Mouse (Mus musculus) MEL (cell line): ENCODE data around the gene Plxnb1. TPM values are rescaled to one million over a fixed set of nuclear protein-coding genes. Genes with fewer than 3 reads are reported as not detected.
A peak's percentile ranks its signal among the peaks of the same experiment; 100 is the strongest.

Source experiments
- DNase-seq: peaks from one replicate; pipeline ENCODE4 v3.0.0; 2011; ENCODE audit warnings: low read depth, low spot score
- H3K27ac ChIP-seq: 2 replicates; pipeline ENCODE4 v1.5.1; 2012; ENCODE audit warnings: low read depth, mild to moderate bottlenecking, control low read depth, low read length, moderate library complexity; ENCODE audit not compliant: control insufficient read depth
- H3K27me3 ChIP-seq, 2 experiments: fragments of 150-350 bp in 1 of 2; sonication (generic) in 1 of 2; 2 replicates each; pipeline ENCODE4 v1.6.1; 2012; ENCODE audit warnings: low read length in 2 of 2, mild to moderate bottlenecking in 2 of 2, improper control_type of control experiment in 1 of 2, moderate library complexity in 1 of 2; ENCODE audit not compliant: insufficient read depth in 2 of 2, control insufficient read depth in 1 of 2
- H3K36me3 ChIP-seq, 2 experiments: 2 replicates each; pipeline ENCODE4 v1.6.1; 2012 to 2014; ENCODE audit warnings: low read length in 2 of 2, improper control_type of control experiment in 1 of 2, inconsistent platforms in 1 of 2, mild to moderate bottlenecking in 1 of 2; ENCODE audit not compliant: insufficient read depth in 2 of 2, control insufficient read depth in 1 of 2
- H3K4me1 ChIP-seq, 2 experiments: fragments of 150-350 bp in 1 of 2; sonication (generic) in 1 of 2; 2 replicates each; pipeline ENCODE4 v1.6.1; 2012; ENCODE audit warnings: low read length in 2 of 2, improper control_type of control experiment in 1 of 2, mild to moderate bottlenecking in 1 of 2; ENCODE audit not compliant: insufficient read depth in 2 of 2, control insufficient read depth in 1 of 2
- H3K4me3 ChIP-seq, 2 experiments: fragments of 150-350 bp in 1 of 2; sonication (generic) in 1 of 2; 2 replicates each; pipeline ENCODE4 v1.5.1; 2012; ENCODE audit warnings: low read depth in 2 of 2, low read length in 2 of 2, mild to moderate bottlenecking in 2 of 2, moderate library complexity in 2 of 2, control low read depth in 1 of 2, improper control_type of control experiment in 1 of 2; ENCODE audit not compliant: control insufficient read depth in 1 of 2, insufficient read depth in 1 of 2
- H3K79me2 ChIP-seq: 2 replicates; pipeline ENCODE4 v1.6.1; 2012; ENCODE audit warnings: mild to moderate bottlenecking, low read length, moderate library complexity; ENCODE audit not compliant: control insufficient read depth, poor library complexity, insufficient read depth
- H3K9ac ChIP-seq: 2 replicates; pipeline ENCODE4 v1.6.1; 2012; ENCODE audit warnings: low read depth, mild to moderate bottlenecking, control low read depth, low read length, moderate library complexity; ENCODE audit not compliant: control insufficient read depth, poor library complexity, severe bottlenecking
- H3K9me3 ChIP-seq: fragments of 150-350 bp; sonication (generic); replicated peaks from 2 replicates; pipeline ENCODE4 v1.6.1; 2012; ENCODE audit warnings: mild to moderate bottlenecking, low read length, improper control_type of control experiment, moderate library complexity; ENCODE audit not compliant: insufficient read depth
- BHLHE40 ChIP-seq: IDR thresholded peaks from 2 replicates; pipeline ENCODE4 v1.6.1; 2012; ENCODE audit warnings: low read depth, mild to moderate bottlenecking, inconsistent platforms, low read length, improper control_type of control experiment, borderline replicate concordance
- CHD1 ChIP-seq: IDR thresholded peaks from 2 replicates; pipeline ENCODE4 v1.6.1; 2012; ENCODE audit warnings: low read depth, mild to moderate bottlenecking, inconsistent platforms, low read length, improper control_type of control experiment
- CTCF ChIP-seq, 3 experiments: IDR thresholded peaks in 2 of 3; conservative IDR thresholded peaks in 1 of 3; 2 replicates each; pipeline ENCODE4 v1.5.1; 2011 to 2012; ENCODE audit warnings: low read length in 3 of 3, low read depth in 2 of 3, mild to moderate bottlenecking in 2 of 3, improper control_type of control experiment in 1 of 3, inconsistent platforms in 1 of 3, mixed read lengths in 1 of 3, moderate library complexity in 1 of 3; ENCODE audit not compliant: control insufficient read depth in 1 of 3, insufficient read depth in 1 of 3, poor library complexity in 1 of 3, severe bottlenecking in 1 of 3
- ELF1 ChIP-seq: IDR thresholded peaks from 2 replicates; pipeline ENCODE4 v1.6.1; 2014; ENCODE audit warnings: low read depth, mild to moderate bottlenecking, inconsistent platforms, low read length, improper control_type of control experiment, moderate library complexity
- GABPA ChIP-seq: IDR thresholded peaks from 2 replicates; pipeline ENCODE4 v1.6.1; 2012; ENCODE audit warnings: low read depth, mild to moderate bottlenecking, inconsistent platforms, low read length, improper control_type of control experiment, moderate library complexity
- GATA1 ChIP-seq: IDR thresholded peaks from 2 replicates; pipeline ENCODE4 v1.6.1; 2011; ENCODE audit warnings: low read depth, low read length, improper control_type of control experiment
- JUND ChIP-seq: IDR thresholded peaks from 2 replicates; pipeline ENCODE4 v1.6.1; 2011; ENCODE audit warnings: low read depth, mild to moderate bottlenecking, improper control_type of control experiment, low read length
- KAT2A ChIP-seq: conservative IDR thresholded peaks from 2 replicates; pipeline ENCODE4 v1.6.1; 2012; ENCODE audit warnings: low read depth, low read length, improper control_type of control experiment, inconsistent platforms
- MAFK ChIP-seq: IDR thresholded peaks from 2 replicates; pipeline ENCODE4 v1.6.1; 2011; ENCODE audit warnings: low read depth, mild to moderate bottlenecking, low read length, improper control_type of control experiment, borderline replicate concordance
- MAX ChIP-seq: IDR thresholded peaks from 2 replicates; pipeline ENCODE4 v1.6.1; 2011; ENCODE audit warnings: low read length, improper control_type of control experiment
- MAZ ChIP-seq: IDR thresholded peaks from 2 replicates; pipeline ENCODE4 v1.6.1; 2012; ENCODE audit warnings: low read depth, mild to moderate bottlenecking, inconsistent platforms, low read length, improper control_type of control experiment
- MYB ChIP-seq: IDR thresholded peaks from 2 replicates; pipeline ENCODE4 v1.6.1; 2011; ENCODE audit warnings: mild to moderate bottlenecking, low read depth, low read length, improper control_type of control experiment
- MYC ChIP-seq: IDR thresholded peaks from 2 replicates; pipeline ENCODE4 v1.6.1; 2011; ENCODE audit warnings: low read depth, mild to moderate bottlenecking, low read length, improper control_type of control experiment, moderate library complexity
- NELFE ChIP-seq: IDR thresholded peaks from 2 replicates; pipeline ENCODE4 v1.6.1; 2011; ENCODE audit warnings: low read depth, low read length, improper control_type of control experiment
- NRF1 ChIP-seq: IDR thresholded peaks from 2 replicates; pipeline ENCODE4 v1.6.1; 2014; ENCODE audit warnings: low read depth, mild to moderate bottlenecking, inconsistent platforms, low read length, improper control_type of control experiment, moderate library complexity; ENCODE audit not compliant: poor library complexity, insufficient read depth, severe bottlenecking
- POLR2A ChIP-seq, 2 experiments: IDR thresholded peaks; 2 replicates each; pipeline ENCODE4 v1.6.1; 2011 to 2012; ENCODE audit warnings: low read length in 2 of 2, mild to moderate bottlenecking in 2 of 2, control low read depth in 1 of 2, improper control_type of control experiment in 1 of 2, low read depth in 1 of 2, moderate library complexity in 1 of 2; ENCODE audit not compliant: control insufficient read depth in 1 of 2, insufficient read depth in 1 of 2, poor library complexity in 1 of 2
- SMC3 ChIP-seq: IDR thresholded peaks from 2 replicates; pipeline ENCODE4 v1.6.1; 2011; ENCODE audit warnings: low read depth, low read length, improper control_type of control experiment
- TBP ChIP-seq: IDR thresholded peaks from 2 replicates; pipeline ENCODE4 v1.8.0; 2011; ENCODE audit warnings: low read depth, low read length, improper control_type of control experiment
- UBTF ChIP-seq: IDR thresholded peaks from 2 replicates; pipeline ENCODE4 v1.6.1; 2012; ENCODE audit warnings: low read depth, mild to moderate bottlenecking, inconsistent platforms, low read length, improper control_type of control experiment, moderate library complexity, borderline replicate concordance; ENCODE audit not compliant: insufficient read depth
- USF1 ChIP-seq: IDR thresholded peaks from 2 replicates; pipeline ENCODE4 v1.6.1; 2014; ENCODE audit warnings: low read depth, mild to moderate bottlenecking, inconsistent platforms, low read length, improper control_type of control experiment, moderate library complexity
- ZC3H11A ChIP-seq: IDR thresholded peaks from 2 replicates; pipeline ENCODE4 v1.6.1; 2012; ENCODE audit warnings: low read depth, mild to moderate bottlenecking, inconsistent platforms, low read length, improper control_type of control experiment
- ZMIZ1 ChIP-seq: IDR thresholded peaks from 2 replicates; pipeline ENCODE4 v1.6.1; 2012; ENCODE audit warnings: low read depth, mild to moderate bottlenecking, inconsistent platforms, low read length, improper control_type of control experiment, moderate library complexity
- ZNF384 ChIP-seq: IDR thresholded peaks from 2 replicates; pipeline ENCODE4 v1.6.1; 2012; ENCODE audit warnings: low read depth, mild to moderate bottlenecking, inconsistent platforms, low read length, improper control_type of control experiment
- polyA plus RNA-seq, 2 experiments: library from polyadenylated mRNA; stranded (reverse) in 1 of 2; unstranded in 1 of 2; fragments of >175 nt in 1 of 2; fragments of >200 nt in 1 of 2; gene quantifications; 2 replicates each; pipeline versions ENCODE4 v1.2.1 to v1.2.4; 2012; ENCODE audit warnings: low replicate concordance in 2 of 2, low read depth in 1 of 2; ENCODE audit not compliant: insufficient read length in 2 of 2, insufficient read depth in 1 of 2, missing spikeins in 1 of 2
- total RNA-seq: library from RNA; depleted of rRNA; stranded (reverse); fragments of 300-350 nt; gene quantifications from 2 replicates; pipeline ENCODE4 v1.2.3, GENCODE M21; 2012

The Plxnb1 gene
- total and polyA plus RNA-seq, 3 experiments: 0.07 TPM; not detected in 2

GRCm38 (mm10) chr9:109128211-109128610 is 33.0 kb downstream of the Plxnb1 start:
- Histone ChIP-seq H3K4me1 (peaks cover 0 to 8% of the 10 kb centered on the region in 2 experiments; a peak in 3 of 4 replicates), H3K9ac (no peak overlapping the region), H3K36me3 (peaks cover 0 to 2% of the 10 kb centered on the region in 2 experiments; a peak in 2 of 4 replicates), H3K9me3 (no peaks in the 10 kb centered on the region), H3K27me3 (peaks cover 0 to 3% of the 10 kb centered on the region in 2 experiments; a peak in 2 of 4 replicates), H3K4me3 (no peak overlapping the region), H3K79me2 (no peaks in the 10 kb centered on the region), H3K27ac (no peak overlapping the region)
- peak; percentile 47 for DNase-seq
- no peak for TF ChIP-seq USF1
- TF ChIP-seq CTCF (IDR thresholded peaks at IDR 0.05 in 2 of 3, conservative IDR thresholded peaks at IDR 0.05 in 1 of 3; ENCODE audit: control insufficient read depth in 1 of 3, insufficient read depth in 1 of 3, low read depth in 2 of 3, low read length in 3 of 3, poor library complexity in 1 of 3, severe bottlenecking in 1 of 3): peak; percentile 33 to 41 (median 35); a peak in 4 of 6 replicates
- peak; percentile 34 for TF ChIP-seq SMC3
- no peak for TF ChIP-seq GABPA
- no peak for TF ChIP-seq NRF1
- no peak for TF ChIP-seq KAT2A
- no peak for TF ChIP-seq NELFE
- no peak for TF ChIP-seq TBP
- no peak for TF ChIP-seq ZNF384
- no peak for TF ChIP-seq BHLHE40
- TF ChIP-seq MAZ: no peak
- TF ChIP-seq ZC3H11A: no peak
- no peak for TF ChIP-seq GATA1
- no peak for TF ChIP-seq POLR2A (IDR thresholded peaks at IDR 0.05; ENCODE audit: control insufficient read depth in 1 of 2, insufficient read depth in 1 of 2, low read depth in 1 of 2, low read length in 2 of 2, poor library complexity in 1 of 2)
- TF ChIP-seq UBTF: no peak
- TF ChIP-seq ELF1: no peak
- TF ChIP-seq MYB: no peak
- no peak for TF ChIP-seq MYC

- TF ChIP-seq MYC (no peak), GABPA (no peak), SMC3 (no peak), CHD1 (no peak), ZMIZ1 (no peak), JUND (no peak), MAX (no peak), MAFK (no peak)
- peaks cover 0 to 3% of the 10 kb centered on the region in 2 experiments; a peak in 2 of 4 replicates for H3K27me3 ChIP-seq
- no peaks in the 10 kb centered on the region for H3K4me1 ChIP-seq
- H3K4me3 ChIP-seq: no peak overlapping the region
- no peaks in the 10 kb centered on the region for H3K79me2 ChIP-seq
- H3K9ac ChIP-seq: no peak overlapping the region
- no peaks in the 10 kb centered on the region for H3K9me3 ChIP-seq
- no peaks in the 10 kb centered on the region for H3K36me3 ChIP-seq
- DNase-seq: no peak
- no peak overlapping the region for H3K27ac ChIP-seq
These were observed 34.9 kb downstream of the Plxnb1 start for GRCm38 (mm10) chr9:109130076-109130475.
